Mouse (Mus musculus) embryo, embryonic 11.5 days (tissue): ENCODE measurements around the gene Rgs19.

ENCODE experiments used
- DNase-seq: peaks from one replicate; pipeline ENCODE4 v3.0.0-alpha.2; 2012; ENCODE audit warnings: low read depth, low spot score

Gene Rgs19

DNA sequence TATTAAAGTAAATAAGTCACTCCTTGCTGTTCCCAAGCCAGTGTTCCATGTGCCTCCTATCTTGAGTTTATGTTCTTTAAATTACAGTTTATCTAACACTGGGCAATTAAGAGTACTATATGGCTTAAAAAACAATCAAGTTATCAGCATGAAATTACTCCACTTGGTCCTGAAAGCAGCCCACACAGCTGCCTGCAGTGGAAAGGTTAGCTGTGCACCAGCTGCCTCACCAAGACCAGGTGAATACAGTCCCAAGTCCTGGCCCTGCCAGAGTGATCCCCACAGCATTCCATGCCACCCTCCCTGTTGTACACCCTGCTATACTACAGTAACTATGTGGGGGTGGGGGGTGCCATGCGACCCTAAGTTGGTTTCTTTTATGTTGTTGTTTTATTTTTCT, 40.3 kb downstream of the Rgs19 start:
- DNase-seq: no peak

DNA sequence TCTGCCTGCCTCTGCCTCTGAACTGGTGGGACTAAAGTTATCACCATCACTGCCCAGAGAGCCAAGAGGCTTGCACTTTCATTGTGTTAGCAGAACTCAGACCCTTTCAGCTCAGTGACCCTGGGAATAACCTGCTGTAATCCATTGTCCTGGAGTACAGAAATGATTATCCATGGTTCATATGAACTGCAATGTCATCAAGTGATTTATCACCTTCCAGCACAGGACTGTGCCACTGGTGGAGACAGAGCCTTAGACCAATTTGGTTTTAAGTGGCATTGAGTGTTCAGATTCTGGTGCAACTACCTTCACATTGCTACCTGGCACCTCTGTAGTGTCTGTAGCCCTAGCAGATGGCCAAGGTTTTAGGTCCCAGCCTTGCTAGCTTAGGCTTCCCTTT, 40.7 kb downstream of the Rgs19 start:
- DNase-seq: no peak

DNA sequence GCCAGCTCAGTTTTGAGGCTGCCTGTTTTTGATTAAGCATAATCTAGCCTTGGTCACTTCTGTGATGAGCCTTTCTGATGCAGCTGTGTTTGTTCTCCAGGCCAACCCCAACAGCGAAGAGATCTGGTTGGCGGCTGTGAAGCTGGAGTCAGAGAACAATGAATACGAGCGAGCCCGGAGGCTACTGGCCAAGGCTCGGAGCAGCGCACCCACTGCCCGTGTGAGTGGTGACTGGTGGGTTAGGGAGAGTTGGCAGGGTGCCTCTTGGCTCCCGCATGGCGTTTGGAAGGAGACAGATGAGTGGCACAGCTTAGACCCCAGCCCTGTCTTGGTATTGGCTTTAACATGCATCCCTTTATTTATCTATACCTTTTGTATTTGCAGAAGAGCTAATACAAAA, 44.9 kb downstream of the Rgs19 start:
- DNase-seq: no peak

DNA sequence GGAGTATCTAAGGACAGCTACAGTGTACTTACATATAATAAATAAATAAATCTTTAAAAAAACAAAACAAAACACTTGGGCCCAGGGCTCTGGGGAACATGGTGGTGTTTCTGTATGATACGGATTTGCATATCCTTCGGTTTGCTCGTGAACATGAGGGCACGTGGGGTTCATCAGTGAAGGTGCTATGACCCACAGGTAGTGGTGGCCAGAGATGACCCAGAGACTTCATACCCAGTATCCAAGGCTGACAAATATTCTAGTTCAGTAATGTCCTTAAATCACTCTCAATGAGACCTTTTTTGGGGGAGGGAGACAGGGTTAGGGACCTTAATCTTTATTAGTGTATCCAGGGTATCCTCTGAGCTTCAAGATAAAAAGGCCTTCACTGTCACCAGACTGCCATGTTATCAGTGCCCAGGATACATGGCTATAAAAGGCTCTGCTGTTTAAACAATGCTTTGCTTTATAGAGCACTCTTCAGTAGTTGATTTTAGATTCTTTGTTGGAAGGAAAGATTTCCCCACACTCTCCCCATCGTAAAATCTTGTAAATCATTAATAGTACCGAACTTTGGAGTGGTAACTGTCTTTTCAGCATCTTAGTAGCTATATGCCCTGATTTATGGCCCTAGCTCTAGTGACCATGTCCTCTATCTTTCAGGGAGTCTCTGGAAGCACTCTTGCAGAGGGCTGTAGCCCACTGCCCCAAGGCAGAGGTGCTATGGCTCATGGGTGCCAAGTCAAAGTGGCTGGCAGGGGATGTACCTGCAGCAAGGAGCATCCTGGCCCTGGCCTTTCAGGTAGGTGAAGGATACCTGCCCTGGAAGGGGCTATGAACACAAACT, 46.9 kb downstream of the Rgs19 start:
- DNase-seq: no peak

DNA sequence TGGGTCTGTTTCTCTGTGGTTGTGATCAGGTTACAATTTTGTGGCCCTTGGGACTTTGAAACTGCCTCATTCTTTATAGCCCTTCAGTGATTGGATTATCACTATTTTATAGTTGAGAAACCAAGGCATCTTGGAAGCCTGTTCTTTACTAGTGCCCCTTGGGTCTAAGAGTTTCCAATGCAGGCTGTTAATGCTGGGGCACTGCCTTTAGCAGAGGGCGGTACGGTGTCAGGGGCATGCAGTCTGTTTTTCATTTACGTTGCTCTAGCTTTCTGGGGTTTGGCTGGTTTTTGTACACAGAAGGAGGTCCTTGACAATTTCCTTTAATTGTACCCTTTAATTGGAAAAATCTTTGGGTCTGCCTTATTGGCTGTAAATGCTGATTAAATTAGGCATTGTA, 48.1 kb downstream of the Rgs19 start:
- DNase-seq: no peak

DNA sequence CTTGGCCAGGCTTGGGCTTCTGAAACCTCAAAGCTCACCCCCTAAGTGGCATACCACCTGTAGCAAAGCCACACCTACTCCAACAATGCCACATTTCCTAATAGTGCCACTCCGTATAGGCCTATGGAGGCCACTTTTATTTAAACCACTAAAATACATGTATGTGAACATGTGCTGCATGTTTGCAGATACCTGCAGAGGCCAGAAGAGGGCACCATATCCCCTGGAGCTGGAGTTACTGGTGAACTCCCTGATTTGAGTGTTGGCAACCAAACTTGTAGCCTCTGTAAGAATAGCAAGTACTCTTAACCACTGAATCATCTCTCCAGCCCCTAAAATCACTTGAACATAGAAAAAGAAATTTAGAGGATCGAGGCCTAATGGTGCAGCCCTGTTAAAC, 49.4 kb downstream of the Rgs19 start:
- peak; percentile 26 for DNase-seq
